Mouse (Mus musculus) thymus, adult 18-20 months (tissue): ENCODE measurements around the gene Dab1.

Experiments
- DNase-seq, 2 experiments: peaks; one replicate each; pipeline ENCODE4 v3.0.0; 2022; ENCODE audit warnings: mixed read lengths in 2 of 2

The Dab1 gene

DNA sequence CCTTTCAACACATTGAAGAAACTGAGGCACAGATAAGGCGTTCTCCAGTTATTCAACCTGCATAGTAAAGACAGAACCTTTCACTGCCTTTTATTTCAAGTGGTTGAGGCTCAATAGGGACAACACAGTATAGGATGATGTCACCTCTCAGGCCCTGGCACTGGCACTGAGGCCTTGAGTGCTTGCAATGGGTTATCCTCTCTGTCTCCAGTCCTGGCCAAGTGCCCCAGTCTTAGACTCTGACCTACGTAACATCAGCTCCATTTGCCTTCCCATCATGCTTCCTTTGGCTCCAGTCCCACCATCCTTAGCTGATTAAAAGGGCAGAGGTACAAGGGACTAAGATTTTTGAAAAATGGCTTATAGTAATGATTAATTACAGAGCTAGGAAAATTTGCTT lies 220.4 kb downstream of the Dab1 start:
- no peak for DNase-seq

DNA sequence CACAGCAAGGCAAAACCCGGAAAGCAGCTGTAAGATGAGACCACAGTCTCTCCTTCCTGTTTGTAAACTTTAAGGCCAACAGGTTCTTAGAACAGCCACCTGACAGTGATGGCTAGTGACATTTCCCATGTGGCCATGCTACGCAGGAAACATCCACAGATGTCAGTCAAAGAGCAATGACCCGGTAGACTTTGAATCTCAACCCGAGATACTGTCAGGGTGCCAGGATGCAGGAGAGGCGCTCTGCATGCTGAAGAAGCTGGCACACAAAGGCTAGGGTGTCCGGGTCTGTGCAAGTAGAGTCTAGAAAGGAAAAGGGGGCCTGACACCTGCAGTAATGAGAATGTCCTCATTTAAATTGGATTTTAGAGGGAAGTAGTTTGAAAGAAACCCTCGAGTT lies 222.0 kb downstream of the Dab1 start:
- no peak for DNase-seq

GRCm38 (mm10) chr4:103844635-103845034 lies 225.5 kb downstream of the Dab1 start:
- DNase-seq, result no peak

DNA sequence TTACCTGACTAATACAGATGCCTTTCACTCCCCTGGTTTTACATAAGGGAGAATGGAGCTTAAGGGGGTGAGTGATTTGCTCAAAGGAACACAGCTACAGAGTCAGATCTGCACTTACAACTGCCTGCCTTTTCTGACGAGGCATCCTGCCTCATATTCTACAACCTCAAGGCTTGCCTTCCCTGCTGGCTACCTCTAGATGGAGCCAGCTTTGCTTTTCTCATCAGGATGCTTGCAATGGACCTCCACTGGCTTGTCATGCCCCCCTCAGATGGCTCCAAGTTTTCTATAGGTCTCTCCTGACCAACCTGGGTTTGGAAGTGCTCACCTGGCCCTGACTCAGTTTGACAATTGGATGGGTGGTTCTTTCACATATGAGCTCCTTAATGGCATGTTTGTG lies 238.0 kb downstream of the Dab1 start:
- DNase-seq, result no peak

- DNase-seq, result no peak
Measured at GRCm38 (mm10) chr4:103875564-103875963, 256.4 kb downstream of the Dab1 start.

- no peak for DNase-seq
Measured at GRCm38 (mm10) chr4:103878841-103879240, 259.7 kb downstream of the Dab1 start.

- no peak for DNase-seq
Measured at GRCm38 (mm10) chr4:103881641-103882040, 262.5 kb downstream of the Dab1 start.

DNA sequence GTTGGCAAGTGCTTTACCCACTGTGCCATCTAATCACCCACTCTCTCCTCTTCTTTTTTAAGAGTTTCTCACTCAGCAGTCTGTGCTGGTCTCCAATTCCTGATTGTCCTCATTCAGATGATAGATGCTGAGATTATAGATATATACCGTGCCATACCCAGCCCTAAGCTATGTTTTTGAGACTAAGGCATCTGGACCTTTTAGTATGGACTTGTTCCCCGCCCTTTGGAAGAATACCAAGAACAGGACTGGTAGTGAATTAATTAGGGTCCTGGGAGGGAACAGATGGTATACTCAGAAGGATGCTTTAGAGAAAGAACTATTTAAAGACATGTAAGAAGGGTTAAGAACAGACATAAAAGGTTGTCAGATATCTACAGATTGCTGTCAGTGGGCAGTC lies 268.9 kb downstream of the Dab1 start:
- DNase-seq, result no peak

- no peak for DNase-seq
Measured at GRCm38 (mm10) chr4:103889110-103889509, 270.0 kb downstream of the Dab1 start.

- DNase-seq, result no peak
Measured at GRCm38 (mm10) chr4:103896806-103897205, 277.6 kb downstream of the Dab1 start.

GRCm38 (mm10) chr4:103897702-103898101 lies 278.5 kb downstream of the Dab1 start:
- no peak for DNase-seq

DNA sequence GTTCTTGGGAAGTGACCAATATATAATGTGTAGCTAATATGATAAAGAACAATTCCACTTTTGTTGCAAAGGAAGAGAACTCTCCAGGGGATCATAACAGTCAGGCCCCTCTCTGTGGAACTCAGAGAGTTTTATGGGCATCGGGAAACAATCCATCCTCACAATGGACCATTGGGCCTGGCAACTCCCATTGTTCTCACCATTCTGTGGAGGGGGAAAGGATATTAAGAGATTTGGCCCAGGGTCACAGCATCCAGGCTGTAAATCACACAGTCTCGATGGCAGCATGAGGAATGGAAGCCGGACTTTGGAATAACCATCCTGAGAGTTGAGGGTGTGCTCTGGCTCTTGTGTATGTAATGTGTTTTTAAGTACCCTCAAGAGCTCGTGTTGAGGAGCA lies 292.3 kb downstream of the Dab1 start:
- no peak for DNase-seq

DNA sequence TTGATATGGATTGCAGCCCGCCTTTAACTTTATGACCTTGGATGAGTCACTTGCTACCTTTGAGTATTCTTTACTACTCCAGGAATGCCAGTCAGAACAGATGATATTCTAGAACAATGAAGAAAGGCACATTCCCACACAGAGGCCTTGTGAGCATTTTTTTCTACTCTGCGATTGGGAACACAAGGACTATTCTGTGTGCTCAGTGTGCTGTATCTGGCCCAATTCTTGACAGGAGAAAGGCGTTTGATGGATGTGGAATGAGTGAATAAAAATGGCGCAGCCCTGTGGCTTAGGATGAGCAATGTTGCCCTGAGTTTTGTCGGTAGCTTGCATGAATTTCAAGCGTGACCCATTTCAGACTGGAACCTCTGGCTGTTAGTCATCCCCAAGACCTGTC lies 292.9 kb downstream of the Dab1 start:
- DNase-seq, result no peak

- no peak for DNase-seq
Measured at GRCm38 (mm10) chr4:103922431-103922931, 303.3 kb downstream of the Dab1 start.

DNA sequence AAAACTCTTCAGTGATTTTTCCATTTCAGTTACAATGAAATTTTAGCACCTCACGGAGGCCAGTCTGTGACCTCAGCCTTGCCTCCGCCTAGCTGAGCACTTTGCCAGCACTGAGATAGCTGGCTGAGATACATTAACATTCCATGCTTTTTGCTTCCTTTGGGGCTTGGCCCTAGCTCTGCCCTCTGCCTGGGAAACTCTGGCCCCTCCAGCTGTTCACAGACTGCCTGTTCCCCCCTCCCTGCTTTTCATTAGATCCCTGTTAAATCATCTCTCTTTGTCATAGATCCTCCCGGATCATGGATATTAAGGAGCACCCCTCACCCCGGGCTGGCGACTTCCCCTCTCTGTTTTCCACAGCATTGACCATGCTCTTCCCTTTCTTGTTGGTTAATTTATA lies 307.5 kb downstream of the Dab1 start:
- no peak for DNase-seq

DNA sequence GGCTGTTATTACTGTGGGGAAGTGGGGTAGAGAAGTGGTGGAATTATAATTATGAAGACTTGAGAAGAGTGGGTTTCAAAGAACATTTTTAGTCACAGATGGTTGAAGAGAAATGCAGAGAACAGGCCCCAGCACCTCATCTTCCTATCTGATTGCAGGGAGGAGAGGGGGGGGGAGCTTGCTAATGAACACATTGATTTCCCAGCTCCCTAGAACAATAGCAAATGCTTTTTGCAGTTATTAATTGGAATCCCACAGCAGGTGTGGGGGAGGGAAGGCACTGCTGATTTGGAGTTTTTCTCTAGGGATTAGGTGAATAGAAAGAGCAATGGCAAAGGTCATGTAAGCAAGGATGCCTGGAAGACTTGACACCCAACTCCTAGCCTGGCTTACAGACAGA lies 310.5 kb downstream of the Dab1 start:
- DNase-seq, result no peak

DNA sequence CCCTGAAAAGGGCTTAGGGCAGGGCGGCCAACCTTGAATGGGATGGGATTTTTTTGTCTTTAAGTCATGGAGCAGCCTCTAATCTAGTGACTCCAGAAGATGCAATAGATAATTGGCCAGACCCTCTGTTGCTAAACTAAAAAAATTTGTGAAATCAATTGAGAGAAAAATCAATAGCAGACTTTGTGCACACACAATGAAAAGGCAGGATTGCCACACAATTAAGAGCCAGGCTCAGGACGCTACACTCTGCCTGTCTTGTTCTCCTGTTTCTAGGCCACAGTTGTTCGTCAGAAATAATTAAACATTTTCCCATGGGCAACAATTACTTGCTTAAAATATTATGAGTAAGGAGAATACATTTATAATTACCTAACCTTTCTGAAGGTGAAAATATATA lies 315.2 kb downstream of the Dab1 start:
- no peak for DNase-seq

- DNase-seq, result no peak
Measured at GRCm38 (mm10) chr4:103948255-103948654, 329.1 kb downstream of the Dab1 start.

- DNase-seq, result no peak
Measured at GRCm38 (mm10) chr4:103953652-103954220, 334.6 kb downstream of the Dab1 start.

DNA sequence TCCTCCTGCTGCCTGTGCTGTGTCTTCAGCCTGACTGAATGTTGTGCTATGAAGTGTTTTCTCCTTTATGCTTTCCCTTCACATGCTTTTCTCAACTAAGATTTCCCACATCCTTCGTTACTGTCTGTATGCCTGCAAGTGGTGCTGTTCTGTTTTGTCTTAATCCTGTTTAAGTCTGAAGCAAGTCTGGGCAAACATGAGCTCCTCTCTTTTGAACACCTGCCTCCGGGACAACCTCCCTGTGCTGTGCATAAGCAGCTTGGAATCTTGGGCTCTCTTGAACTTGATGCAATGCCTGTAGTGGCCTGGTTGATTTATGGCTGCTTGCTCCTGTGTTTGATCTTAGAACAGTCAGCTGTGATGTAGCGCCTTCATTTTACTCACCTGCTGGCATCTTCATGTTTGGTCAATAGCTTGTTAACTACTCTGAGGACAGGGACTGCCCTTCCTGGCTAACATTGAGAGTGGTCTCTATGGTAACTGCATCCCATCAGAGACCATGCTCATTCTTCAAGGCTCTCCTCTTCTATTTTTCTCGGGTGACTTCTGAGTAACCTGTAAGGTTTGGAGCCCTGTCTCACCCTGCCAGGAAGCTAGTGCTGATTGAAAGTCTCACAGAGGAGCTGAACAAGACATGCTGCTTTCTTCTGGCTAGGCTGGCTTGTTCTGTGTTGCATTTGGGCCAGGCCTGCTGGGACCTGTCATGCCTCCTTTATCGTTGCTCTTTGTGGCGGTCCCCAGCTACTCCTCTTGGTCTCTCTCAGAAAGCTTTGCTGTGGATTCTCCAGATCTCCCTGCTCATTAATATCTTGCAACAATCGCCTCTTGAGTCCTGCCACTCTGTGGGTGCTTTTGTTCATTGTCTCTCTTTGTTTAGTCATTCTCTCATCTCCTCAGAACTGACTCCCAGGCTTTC lies 342.2 kb downstream of the Dab1 start:
- DNase-seq, result no peak

DNA sequence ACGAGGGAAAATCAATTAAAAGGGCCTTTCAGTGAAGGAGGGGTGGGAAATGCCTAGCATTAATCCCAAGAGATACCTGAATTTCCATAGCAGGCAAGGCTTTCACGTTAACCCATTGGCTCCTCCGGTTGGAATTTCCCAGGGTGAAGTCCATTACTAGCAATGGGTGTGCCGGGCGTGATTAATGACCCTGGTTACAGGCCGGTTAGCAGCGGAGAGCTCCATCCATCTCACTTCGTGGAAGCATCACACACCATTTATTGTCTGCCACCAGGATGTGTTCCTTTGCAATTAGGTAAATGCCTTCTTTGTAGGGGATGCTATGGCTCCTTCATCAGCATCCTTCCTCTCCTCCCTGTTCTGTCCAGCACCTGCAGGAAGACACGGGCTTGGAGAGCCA lies 350.7 kb downstream of the Dab1 start:
- no peak for DNase-seq

- no peak for DNase-seq
Measured at GRCm38 (mm10) chr4:103974536-103974935, 355.4 kb downstream of the Dab1 start.

DNA sequence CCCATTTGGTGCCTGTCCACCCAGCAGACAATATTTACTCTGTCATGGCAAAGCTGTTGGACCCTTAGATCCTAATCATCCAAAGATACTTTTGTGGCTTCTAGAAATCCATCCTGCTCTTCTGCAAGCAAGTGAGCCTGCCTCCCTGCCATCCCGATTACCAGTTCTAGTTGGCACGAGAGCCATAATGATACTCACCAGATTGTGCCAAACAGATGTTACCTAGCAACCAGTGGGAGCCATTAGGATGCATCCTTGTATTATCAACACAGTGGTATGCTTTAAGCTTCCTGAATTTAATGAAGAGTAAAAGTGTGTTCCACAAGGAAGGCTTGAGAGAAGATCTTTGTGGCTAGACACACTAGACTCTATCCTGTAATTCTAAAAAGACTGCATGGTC lies 355.8 kb downstream of the Dab1 start:
- DNase-seq, result no peak

GRCm38 (mm10) chr4:103993884-103994283 lies 374.7 kb downstream of the Dab1 start:
- no peak for DNase-seq
